Mouse (Mus musculus): ENCODE results near the gene Adam22. TPM values are rescaled to one million over a fixed set of nuclear protein-coding genes. Genes with fewer than 3 reads are reported as not detected.
A peak's percentile ranks its signal among the peaks of the same experiment; 100 is the strongest.
"Not testable (repeated sequence)": the region's sequence is repeated elsewhere in the genome, so short reads cannot be mapped to it uniquely, and the experiment has no call there.

Adam22 gene
- polyA plus RNA-seq, 1 experiment from 2014 or later, result 3.7 TPM

DNA sequence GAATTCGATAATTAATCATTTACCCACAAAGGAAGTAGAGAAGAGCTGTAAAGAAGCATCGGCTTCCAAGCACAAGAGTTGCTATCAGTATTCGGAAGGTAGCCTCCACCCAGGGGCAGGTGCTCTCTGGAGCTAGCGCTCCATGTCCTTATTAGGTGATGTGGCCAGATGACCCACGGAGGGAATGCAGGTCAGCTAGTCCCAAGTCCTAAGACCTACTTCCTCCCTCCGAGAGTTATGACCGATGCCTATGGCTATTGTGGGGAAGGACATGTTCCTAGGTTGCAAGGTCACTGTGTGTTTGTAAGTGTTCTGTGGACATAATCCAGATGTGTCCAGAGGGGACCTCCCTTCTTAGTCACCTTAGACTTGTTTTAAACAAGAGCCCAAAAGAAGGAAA, 309.9 kb downstream of the Adam22 start:
- Histone ChIP-seq H3K9me3 (ENCODE audit: control insufficient read depth, low read length) (no peaks in the 10 kb centered on the region), H3K27me3 (ENCODE audit: control insufficient read depth, insufficient read depth, low read depth, low read length) (no peaks in the 10 kb centered on the region), H3K27ac (ENCODE audit: low read length) (no peak overlapping the region), H3K9ac (ENCODE audit: low read length) (no peak overlapping the region), H3K4me2 (ENCODE audit: low read depth, low read length) (no peak overlapping the region), H3K4me3 (ENCODE audit: low read length) (no peak overlapping the region), H3K4me1 (replicated peaks; ENCODE audit: control insufficient read depth, insufficient read depth, low read length) (peaks cover 11% of the 10 kb centered on the region; the same call in 1 of the 2 replicates), H3K36me3 (ENCODE audit: control insufficient read depth, insufficient read depth, low read length) (peaks cover 6% of the 10 kb centered on the region)
- 86% methylated on average over 7 of the region's 7 CpGs for WGBS
- ATAC-seq (ENCODE audit: low read depth), result no peak

DNA sequence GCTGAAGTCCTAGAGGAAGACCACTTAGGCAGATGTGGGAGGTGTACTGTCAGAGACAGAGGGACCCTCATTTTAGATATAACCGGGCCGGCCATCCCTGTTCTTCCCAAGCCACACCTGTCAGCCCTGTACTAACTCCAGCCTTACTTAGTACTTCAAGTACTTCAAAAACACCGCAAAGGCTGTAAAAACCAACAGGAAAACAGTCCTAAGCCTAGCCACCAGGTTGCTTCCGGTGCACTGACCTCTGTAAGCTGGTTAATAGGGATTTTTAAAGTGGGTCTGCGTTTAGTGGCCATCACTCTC, 311.0 kb downstream of the Adam22 start:
- peak overlapping the region; percentile 85 for H3K4me3 ChIP-seq (ENCODE audit: low read length)
- peak overlapping the region; percentile 74 for H3K4me2 ChIP-seq (ENCODE audit: low read depth, low read length)
- peak overlapping the region; percentile 92 for H3K9ac ChIP-seq (ENCODE audit: low read length)
- H3K4me1 ChIP-seq (replicated peaks; ENCODE audit: control insufficient read depth, insufficient read depth, low read length), result peaks cover 13% of the 10 kb centered on the region; the same call in 1 of the 2 replicates
- WGBS, result 43% methylated on average over 5 of the region's 5 CpGs
- no peaks in the 10 kb centered on the region for H3K9me3 ChIP-seq (ENCODE audit: control insufficient read depth, low read length)
- H3K27me3 ChIP-seq (ENCODE audit: control insufficient read depth, insufficient read depth, low read depth, low read length), result no peaks in the 10 kb centered on the region
- H3K27ac ChIP-seq (ENCODE audit: low read length), result peak overlapping the region; percentile 94
- H3K36me3 ChIP-seq (ENCODE audit: control insufficient read depth, insufficient read depth, low read length), result peaks cover 5% of the 10 kb centered on the region
- ATAC-seq (ENCODE audit: low read depth), result peak; percentile 39

DNA sequence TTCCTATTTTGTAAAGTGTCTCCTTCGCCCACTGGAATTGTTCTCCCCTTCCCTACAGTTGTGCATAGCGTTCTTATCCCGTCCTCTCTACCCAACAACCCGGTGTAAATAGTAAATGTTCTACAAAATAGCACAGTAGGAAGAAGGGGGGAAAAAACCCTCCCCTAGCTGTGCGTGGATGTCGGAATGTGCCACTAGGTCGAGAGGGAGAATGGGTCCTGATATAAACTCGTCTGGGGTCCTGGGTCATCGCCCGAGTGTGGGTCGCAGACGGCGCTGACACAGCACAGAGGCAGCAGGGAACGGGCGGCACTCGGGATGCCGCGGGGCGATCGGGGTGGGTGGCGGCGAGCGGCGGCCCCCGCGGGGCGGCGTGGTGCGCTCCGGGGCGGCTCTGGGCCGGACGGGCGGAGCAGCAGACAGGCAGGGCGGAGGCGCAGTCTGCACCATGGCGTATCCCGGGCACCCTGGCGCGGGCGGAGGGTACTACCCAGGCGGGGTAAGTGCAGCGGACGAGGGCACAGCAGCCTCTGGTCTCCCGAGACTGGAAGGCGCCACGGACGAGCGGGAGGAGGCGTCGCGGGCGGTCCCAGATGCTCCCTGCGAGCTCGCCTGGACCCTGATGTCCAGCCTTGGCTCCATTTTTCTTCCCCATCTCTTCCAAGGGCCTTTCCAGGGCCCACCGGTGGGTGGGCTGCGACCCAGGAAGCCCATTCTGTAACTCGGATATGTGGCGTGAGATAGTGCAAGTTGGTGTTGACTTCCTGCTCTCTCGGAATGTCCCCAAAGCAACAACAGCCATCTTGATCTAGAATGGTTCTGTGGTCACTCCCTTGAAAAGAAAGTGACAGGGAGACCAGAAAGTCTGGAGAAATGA, 311.6 kb downstream of the Adam22 start:
- H3K9me3 ChIP-seq (ENCODE audit: control insufficient read depth, low read length), result no peaks in the 10 kb centered on the region
- H3K4me2 ChIP-seq (ENCODE audit: low read depth, low read length), result peak overlapping the region; percentile 74
- H3K27me3 ChIP-seq (ENCODE audit: control insufficient read depth, insufficient read depth, low read depth, low read length), result no peaks in the 10 kb centered on the region
- H3K9ac ChIP-seq (ENCODE audit: low read length), result peak overlapping the region; percentile 92
- H3K4me1 ChIP-seq (replicated peaks; ENCODE audit: control insufficient read depth, insufficient read depth, low read length), result peaks cover 13% of the 10 kb centered on the region; the same call in 1 of the 2 replicates
- H3K27ac ChIP-seq (ENCODE audit: low read length), result peak overlapping the region; percentile 94
- H3K36me3 ChIP-seq (ENCODE audit: control insufficient read depth, insufficient read depth, low read length), result peaks cover 5% of the 10 kb centered on the region
- H3K4me3 ChIP-seq (ENCODE audit: low read length), result peak overlapping the region; percentile 85
- peak; percentile 99 for ATAC-seq (ENCODE audit: low read depth)
- WGBS, result under 1% methylated on average over 51 of the region's 60 CpGs

DNA sequence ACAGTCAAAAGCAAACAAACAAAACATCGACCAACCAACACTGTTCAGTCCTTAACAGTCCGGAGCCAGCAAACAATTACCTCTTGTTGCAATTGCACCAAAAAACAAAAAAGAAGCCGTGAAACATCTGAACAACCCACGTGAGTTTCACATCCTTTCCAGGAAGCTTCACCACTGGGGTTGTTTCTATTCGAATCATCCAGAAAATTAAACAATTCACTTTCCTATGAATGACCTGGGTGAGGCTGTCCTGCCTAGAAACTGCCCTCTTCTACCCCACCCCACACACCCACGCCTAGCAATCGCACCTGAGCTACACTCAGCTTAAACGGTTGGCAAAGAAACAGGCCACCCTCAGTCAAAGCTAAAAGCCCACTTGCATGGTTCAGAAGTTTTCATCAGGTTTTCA, 312.2 kb downstream of the Adam22 start:
- H3K4me2 ChIP-seq (ENCODE audit: low read depth, low read length), result peak overlapping the region; percentile 74
- H3K36me3 ChIP-seq (ENCODE audit: control insufficient read depth, insufficient read depth, low read length), result peaks cover 3% of the 10 kb centered on the region
- H3K4me1 ChIP-seq (replicated peaks; ENCODE audit: control insufficient read depth, insufficient read depth, low read length), result peaks cover 13% of the 10 kb centered on the region; the same call in 1 of the 2 replicates
- no peaks in the 10 kb centered on the region for H3K27me3 ChIP-seq (ENCODE audit: control insufficient read depth, insufficient read depth, low read depth, low read length)
- peak overlapping the region; percentile 94 for H3K27ac ChIP-seq (ENCODE audit: low read length)
- peak overlapping the region; percentile 85 for H3K4me3 ChIP-seq (ENCODE audit: low read length)
- peak overlapping the region; percentile 92 for H3K9ac ChIP-seq (ENCODE audit: low read length)
- H3K9me3 ChIP-seq (ENCODE audit: control insufficient read depth, low read length), result no peaks in the 10 kb centered on the region
- ATAC-seq (ENCODE audit: low read depth), result peak; percentile 46
- 15% methylated on average over 8 of the region's 8 CpGs for WGBS

DNA sequence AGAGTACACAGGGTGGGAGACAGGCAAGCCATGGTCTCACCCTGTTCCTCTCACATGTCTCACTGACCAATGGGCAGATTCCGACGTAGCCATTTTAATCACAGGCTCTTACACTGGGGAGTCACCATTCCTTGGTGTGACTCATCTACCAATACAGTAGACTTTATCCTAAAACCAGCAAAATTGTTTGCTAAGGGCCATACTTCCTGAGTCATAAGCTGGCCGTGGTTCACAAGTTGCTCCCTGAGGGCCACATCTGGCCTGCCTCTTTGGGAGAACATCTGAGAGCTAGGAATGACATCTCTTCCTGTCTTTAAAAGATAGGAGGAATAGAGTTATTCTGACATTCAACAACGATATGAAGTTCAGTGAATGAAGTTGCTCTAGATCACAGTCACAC, 314.1 kb downstream of the Adam22 start:
- Histone ChIP-seq H3K27ac (ENCODE audit: low read length) (no peak overlapping the region), H3K4me2 (ENCODE audit: low read depth, low read length) (no peak overlapping the region), H3K36me3 (ENCODE audit: control insufficient read depth, insufficient read depth, low read length) (no peaks in the 10 kb centered on the region), H3K27me3 (ENCODE audit: control insufficient read depth, insufficient read depth, low read depth, low read length) (no peaks in the 10 kb centered on the region), H3K9me3 (ENCODE audit: control insufficient read depth, low read length) (no peaks in the 10 kb centered on the region), H3K4me3 (ENCODE audit: low read length) (no peak overlapping the region), H3K4me1 (replicated peaks; ENCODE audit: control insufficient read depth, insufficient read depth, low read length) (peaks cover 13% of the 10 kb centered on the region; the same call in 1 of the 2 replicates), H3K9ac (ENCODE audit: low read length) (no peak overlapping the region)
- no peak for ATAC-seq (ENCODE audit: low read depth)
- WGBS, result 84% methylated on average over 4 of the region's 4 CpGs

DNA sequence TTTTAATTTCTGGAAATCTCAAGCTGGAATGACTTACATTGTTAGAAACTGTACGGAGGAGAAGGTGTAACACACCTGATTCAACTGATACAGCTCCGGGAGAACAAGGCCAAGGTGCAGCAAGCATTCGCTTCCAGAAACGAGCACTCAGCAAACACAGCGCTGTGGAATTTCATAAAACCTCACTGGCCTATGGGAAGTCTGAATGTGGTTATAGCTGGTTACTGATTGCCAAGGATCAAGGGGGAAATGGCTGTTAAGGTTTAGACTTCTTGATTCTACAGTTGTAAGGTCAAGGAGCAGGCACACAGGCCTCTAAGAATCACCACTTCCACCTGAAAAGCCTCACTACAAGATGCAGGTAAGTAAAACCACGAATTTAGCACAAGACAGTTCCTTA, 322.1 kb downstream of the Adam22 start, which contains the start of gene Sri:
Gene Sri (plus strand): TSS at position 224 of the 400 bp plus-strand sequence.
- Histone ChIP-seq H3K4me1 (replicated peaks; ENCODE audit: control insufficient read depth, insufficient read depth, low read length) (no peaks in the 10 kb centered on the region), H3K27me3 (ENCODE audit: control insufficient read depth, insufficient read depth, low read depth, low read length) (no peaks in the 10 kb centered on the region), H3K9me3 (ENCODE audit: control insufficient read depth, low read length) (no peaks in the 10 kb centered on the region), H3K4me3 (ENCODE audit: low read length) (no peak within 1 kb of the TSS), H3K36me3 (ENCODE audit: control insufficient read depth, insufficient read depth, low read length) (no peaks in the 10 kb centered on the region), H3K27ac (ENCODE audit: low read length) (no peak within 1 kb of the TSS), H3K9ac (ENCODE audit: low read length) (no peak within 1 kb of the TSS), H3K4me2 (ENCODE audit: low read depth, low read length) (no peak within 1 kb of the TSS)
- peak; percentile 84 for ATAC-seq (ENCODE audit: low read depth)
- 35% methylated on average over 6 of the region's 6 CpGs for WGBS

DNA sequence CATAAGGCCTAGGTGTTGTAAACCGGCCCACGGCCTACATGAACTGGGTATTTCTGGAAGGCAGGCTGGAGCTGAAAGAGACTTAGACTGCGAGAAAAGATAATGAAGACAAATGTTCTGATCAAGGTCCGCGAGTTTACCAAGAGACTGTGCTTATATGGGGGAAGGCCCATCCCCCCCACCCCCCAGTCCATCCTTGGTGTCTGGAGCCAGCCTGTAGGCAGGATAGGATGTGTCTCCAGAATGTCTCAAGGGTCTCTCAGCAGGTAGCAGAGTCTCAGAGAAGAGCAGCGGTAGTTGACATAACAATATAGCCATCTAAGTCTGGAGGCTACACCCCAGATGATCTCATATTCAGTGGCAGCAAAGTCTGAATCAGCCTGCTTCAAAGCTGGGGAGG, 333.4 kb downstream of the Adam22 start:
- ATAC-seq (ENCODE audit: low read depth), result not testable (repeated sequence)

More for the DNA sequence above, 333.4 kb downstream of the Adam22 start:
- WGBS, result 82% methylated on average over 6 of the region's 6 CpGs
- not testable (repeated sequence) for H3K36me3 ChIP-seq (ENCODE audit: control insufficient read depth, insufficient read depth, low read length); H3K27me3 ChIP-seq (ENCODE audit: control insufficient read depth, insufficient read depth, low read depth, low read length); H3K4me2 ChIP-seq (ENCODE audit: low read depth, low read length); H3K27ac ChIP-seq (ENCODE audit: low read length); H3K4me3 ChIP-seq (ENCODE audit: low read length); H3K4me1 ChIP-seq (replicated peaks; ENCODE audit: control insufficient read depth, insufficient read depth, low read length); H3K9ac ChIP-seq (ENCODE audit: low read length); H3K9me3 ChIP-seq (ENCODE audit: control insufficient read depth, low read length)

Small RNA genes within 50 kb of the gene (microRNA-seq; reads per million reads assigned to microRNA genes)
- gene Gm24196, result not detected

Other genes with a start within 250 kb of the Adam22 start
- 40.3 and 43.2 TPM in 2 replicates for gene Dbf4, start 54.6 kb upstream of the Adam22 start, polyA plus RNA-seq (2015; fragmentation: Nextera tagmentation; extraction: Ambion mirVana)
- gene Slc25a40, start 54.7 kb upstream of the Adam22 start, polyA plus RNA-seq (2015; fragmentation: Nextera tagmentation; extraction: Ambion mirVana), result 12.5 and 13.3 TPM in 2 replicates

Data from lung, embryonic 16.5 days (tissue).